Mouse (Mus musculus) hindbrain, embryonic 14.5 days (tissue): ENCODE data around the gene Rhog. TPM values are rescaled to one million over a fixed set of nuclear protein-coding genes. Genes with fewer than 3 reads are reported as not detected.

ENCODE experiments used
- ATAC-seq: fragments of 200-750 bp; cut with Nextera tagmentation; 2 replicates; pipeline ENCODE4 v1.8.0; 2017; ENCODE audit warnings: moderate number of reproducible peaks, mild to moderate bottlenecking, moderate TSS enrichment, moderate library complexity; ENCODE audit not compliant: low FRiP score
- DNase-seq: peaks from one replicate; pipeline ENCODE4 v3.0.0-alpha.2; 2015; ENCODE audit warnings: low spot score
- H3K27ac ChIP-seq: fragments of 300-500 bp; sonication (generic); 2 replicates; pipeline ENCODE4 v1.5.1; 2014; ENCODE audit warnings: mild to moderate bottlenecking, moderate library complexity
- H3K27me3 ChIP-seq: fragments of 300-500 bp; sonication (generic); 2 replicates; pipeline ENCODE4 v1.6.1; 2014; ENCODE audit warnings: mild to moderate bottlenecking, low read length, mixed read lengths; ENCODE audit not compliant: control insufficient read depth, insufficient read depth
- H3K36me3 ChIP-seq: fragments of 300-500 bp; sonication (generic); replicated peaks from 2 replicates; pipeline ENCODE4 v1.6.1; 2014; ENCODE audit not compliant: control insufficient read depth, insufficient read depth
- H3K4me1 ChIP-seq: fragments of 300-500 bp; sonication (generic); replicated peaks from 2 replicates; pipeline ENCODE4 v1.6.1; 2014; ENCODE audit warnings: antibody characterized with exemption, low read length, mixed read lengths; ENCODE audit not compliant: control insufficient read depth, insufficient read depth
- H3K4me2 ChIP-seq: fragments of 300-500 bp; sonication (generic); replicated peaks from 2 replicates; pipeline ENCODE4 v1.6.1; 2014; ENCODE audit warnings: mild to moderate bottlenecking, moderate library complexity
- H3K4me3 ChIP-seq: fragments of 300-500 bp; sonication (generic); replicated peaks from 2 replicates; pipeline ENCODE4 v1.5.1; 2014; ENCODE audit warnings: mild to moderate bottlenecking, low read length
- H3K9ac ChIP-seq: fragments of 300-500 bp; sonication (generic); 2 replicates; pipeline ENCODE4 v1.6.1; 2014
- H3K9me3 ChIP-seq: fragments of 300-500 bp; sonication (generic); 2 replicates; pipeline ENCODE4 v1.6.1; 2016; ENCODE audit warnings: low read length; ENCODE audit not compliant: control insufficient read depth
- WGBS: fragments of 180-500 bp; shearing (Covaris S2); extraction: QIAGEN DNeasy Blood & Tissue Kit; methylation state at CpG from one replicate; pipeline ENCODE4 v1.1.7; 2014; 5-methylcytosine and 5-hydroxymethylcytosine counted together
- polyA plus RNA-seq: library from polyadenylated mRNA; unstranded; fragments of >200 nt; fragmentation: Nextera tagmentation; extraction: Ambion mirVana; gene quantifications from 2 replicates; pipeline ENCODE4 v1.2.1, GENCODE M21; 2014

Gene Rhog
- polyA plus RNA-seq, 1 experiment from 2014 or later: 20.5 TPM

DNA sequence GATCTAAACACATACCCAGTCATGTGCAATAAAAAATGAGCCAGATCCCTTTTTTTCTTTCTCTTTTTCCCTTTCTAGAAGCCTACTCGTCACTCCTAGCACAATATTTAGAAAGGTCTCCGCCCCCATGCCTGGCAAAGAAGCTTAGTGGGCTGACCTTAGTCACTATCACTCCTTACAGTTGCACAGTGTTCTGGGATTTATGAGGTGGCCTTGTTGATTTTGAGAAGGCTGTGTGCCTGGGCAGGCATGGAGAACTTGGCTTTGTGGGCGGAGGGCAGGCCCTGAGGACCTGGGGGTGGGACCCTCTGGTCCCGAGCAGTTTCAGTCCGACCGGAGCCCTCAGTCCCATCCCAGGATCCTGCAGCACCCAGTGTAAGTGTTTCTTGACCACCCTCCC lies 26.0 kb downstream of the Rhog start:
- no peak for ATAC-seq
- H3K4me1 ChIP-seq: no peaks in the 10 kb centered on the region
- H3K4me2 ChIP-seq: no peak overlapping the region
- no peak for DNase-seq
- H3K27me3 ChIP-seq: no peaks in the 10 kb centered on the region
- H3K9me3 ChIP-seq: no peaks in the 10 kb centered on the region
- H3K4me3 ChIP-seq: no peak overlapping the region
- WGBS: 91% methylated on average over 6 of the region's 6 CpGs
- H3K27ac ChIP-seq: no peak overlapping the region
- H3K36me3 ChIP-seq: peaks cover 8% of the 10 kb centered on the region; the same call in 1 of the 2 replicates
- no peak overlapping the region for H3K9ac ChIP-seq

DNA sequence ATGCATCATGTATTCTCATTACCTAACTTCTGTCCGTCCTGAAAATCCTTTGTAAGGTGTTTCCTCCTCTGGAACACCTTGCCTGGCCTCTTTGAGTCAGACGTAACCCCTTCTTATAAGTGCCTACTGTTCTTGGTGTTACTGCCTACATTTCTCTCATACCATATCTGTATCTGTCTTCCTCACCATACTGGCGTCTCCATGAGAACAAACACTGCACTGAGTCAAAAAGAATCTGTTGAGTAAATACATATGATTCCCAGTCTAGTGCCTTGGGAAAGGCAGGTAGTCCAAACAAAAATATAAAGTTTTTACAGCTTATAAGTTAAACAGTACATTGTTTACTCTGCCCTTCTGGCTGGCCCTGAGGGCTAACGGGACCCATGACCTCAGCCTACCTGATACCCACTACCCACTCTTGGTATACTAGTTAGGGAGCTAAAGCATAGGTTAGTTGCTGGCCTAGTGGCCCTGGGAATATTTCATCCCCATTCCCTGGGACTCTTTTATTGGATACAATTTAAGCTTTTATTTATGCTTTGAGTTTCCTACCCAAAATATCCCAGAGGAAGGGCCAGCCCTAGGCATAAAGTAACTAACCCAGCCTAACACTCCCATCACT lies 27.7 kb downstream of the Rhog start:
- no peaks in the 10 kb centered on the region for H3K4me1 ChIP-seq
- H3K9ac ChIP-seq: no peak overlapping the region
- no peaks in the 10 kb centered on the region for H3K9me3 ChIP-seq
- 99% methylated on average over 4 of the region's 4 CpGs for WGBS
- no peak overlapping the region for H3K4me3 ChIP-seq
- peaks cover 3% of the 10 kb centered on the region; the same call in 1 of the 2 replicates for H3K36me3 ChIP-seq
- no peak overlapping the region for H3K4me2 ChIP-seq
- no peak for ATAC-seq
- no peak for DNase-seq
- no peak overlapping the region for H3K27ac ChIP-seq
- H3K27me3 ChIP-seq: no peaks in the 10 kb centered on the region

DNA sequence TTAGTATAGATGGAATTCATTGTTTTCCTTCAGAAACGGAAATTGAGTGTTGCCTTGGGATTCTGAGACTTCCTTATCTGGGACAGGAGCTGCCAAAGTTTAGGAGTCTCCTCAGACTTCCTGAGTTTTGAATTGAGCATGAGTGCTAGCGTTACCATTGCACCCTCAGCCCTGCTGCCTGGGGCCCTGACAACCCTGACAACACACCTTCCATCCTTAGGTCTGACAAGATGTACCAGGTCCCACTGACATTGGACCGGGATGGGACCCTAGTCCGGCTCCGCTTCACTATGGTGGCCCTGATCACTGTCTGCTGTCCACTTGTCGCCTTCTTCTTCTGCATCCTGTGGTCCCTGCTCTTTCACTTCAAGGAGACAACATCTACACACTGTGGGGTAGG lies 29.8 kb downstream of the Rhog start:
- no peak for DNase-seq
- Histone ChIP-seq H3K27me3 (no peaks in the 10 kb centered on the region), H3K36me3 (peaks cover 3% of the 10 kb centered on the region; the same call in 1 of the 2 replicates), H3K4me3 (no peak overlapping the region), H3K4me2 (no peak overlapping the region), H3K9me3 (no peaks in the 10 kb centered on the region), H3K9ac (no peak overlapping the region), H3K27ac (no peak overlapping the region), H3K4me1 (no peaks in the 10 kb centered on the region)
- ATAC-seq: no peak
- WGBS: 93% methylated on average over 6 of the region's 6 CpGs

DNA sequence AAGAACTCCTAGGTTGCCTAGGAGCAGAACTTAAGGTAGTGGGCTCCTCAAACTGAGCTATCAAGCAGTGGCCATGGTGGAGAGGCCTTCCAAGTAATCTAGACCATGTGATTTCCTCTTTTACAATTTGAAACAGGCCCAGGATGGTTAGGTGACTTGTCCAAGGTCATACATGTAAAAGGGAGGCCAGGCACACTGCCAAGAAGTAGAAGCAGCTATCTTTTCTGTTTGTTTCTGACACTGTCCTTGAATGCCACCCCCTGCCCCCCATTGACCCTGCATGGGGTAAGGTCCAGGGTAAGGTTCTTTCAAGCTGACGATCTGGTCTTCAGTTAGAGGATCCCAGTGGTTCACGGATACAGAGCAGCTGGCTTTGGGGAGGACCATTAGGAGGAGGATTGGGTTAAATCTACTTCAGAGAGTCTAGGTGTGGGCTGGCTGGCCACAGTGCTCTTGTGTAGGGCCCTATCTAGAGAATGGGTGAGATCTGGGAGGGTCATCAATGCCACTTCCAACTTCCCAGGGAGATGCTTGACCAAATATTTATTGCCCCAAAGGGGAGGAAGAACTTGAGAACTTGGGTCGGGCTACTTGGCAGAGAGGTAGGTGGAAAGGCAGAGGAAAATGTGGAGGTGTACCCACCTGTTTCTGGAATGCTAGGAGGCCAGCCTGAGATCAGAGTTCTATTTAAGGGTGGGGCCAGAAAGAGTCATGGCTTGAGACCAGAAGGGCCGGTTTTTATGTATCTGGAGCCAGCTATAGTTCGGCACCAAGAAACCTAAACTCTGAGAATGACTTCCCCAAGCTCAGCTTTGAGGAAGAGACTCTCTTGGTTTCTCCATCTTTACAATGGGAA lies 31.7 kb downstream of the Rhog start:
- DNase-seq (no peak), ATAC-seq (no peak)
- no peak overlapping the region for H3K4me3 ChIP-seq
- H3K4me1 ChIP-seq: no peaks in the 10 kb centered on the region
- H3K4me2 ChIP-seq: peak overlapping the region; percentile 79; the same call in 1 of the 2 replicates
- no peaks in the 10 kb centered on the region for H3K9me3 ChIP-seq
- H3K36me3 ChIP-seq: 0 out of 2 replicates have a peak, but pooled peaks cover 3% of the 10 kb centered on the region
- no peak overlapping the region for H3K27ac ChIP-seq
- H3K9ac ChIP-seq: no peak overlapping the region
- WGBS: 91% methylated on average over 5 of the region's 5 CpGs
- no peaks in the 10 kb centered on the region for H3K27me3 ChIP-seq

DNA sequence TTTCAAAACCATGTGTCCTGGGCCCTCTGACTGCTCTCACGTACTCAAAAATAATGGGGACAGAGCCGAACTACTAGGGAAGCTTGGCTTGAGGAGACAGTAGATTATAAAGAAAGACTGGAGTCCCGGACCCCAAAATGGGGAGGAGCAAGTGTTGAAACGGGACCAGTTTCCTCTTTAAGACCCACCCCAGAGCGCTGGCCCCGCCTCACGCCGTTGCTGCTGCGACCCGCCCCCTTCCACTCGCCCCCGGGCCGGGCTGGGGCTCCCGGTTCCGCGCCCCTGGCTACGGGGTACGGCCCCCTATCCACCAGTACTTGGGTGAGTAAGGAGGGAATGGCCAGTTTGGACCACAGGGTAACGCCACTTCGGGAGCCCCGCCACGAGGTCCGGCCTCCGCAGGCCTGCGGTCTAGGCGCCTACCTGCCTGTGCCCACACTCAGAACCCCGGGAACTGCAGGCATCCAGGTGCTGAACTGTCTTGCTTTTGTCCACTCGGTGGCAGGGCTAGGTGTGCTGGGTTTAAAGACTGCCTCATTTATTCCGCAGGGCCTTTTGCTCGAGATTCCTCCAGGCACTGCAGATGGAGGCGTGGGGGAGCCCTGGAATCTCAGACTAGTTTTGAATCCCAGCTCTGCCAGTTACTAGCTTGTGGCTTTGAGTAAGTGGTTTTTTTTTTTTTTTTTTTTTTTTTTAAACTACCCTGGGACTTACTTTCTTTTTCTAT lies 32.9 kb downstream of the Rhog start:
- Histone ChIP-seq H3K9me3 (no peaks in the 10 kb centered on the region), H3K36me3 (no peaks in the 10 kb centered on the region), H3K4me3 (peak overlapping the region; percentile 61), H3K27me3 (no peaks in the 10 kb centered on the region), H3K9ac (peak overlapping the region; percentile 75), H3K4me1 (no peaks in the 10 kb centered on the region), H3K4me2 (peak overlapping the region; percentile 79), H3K27ac (no peak overlapping the region; the same call in 1 of the 2 replicates)
- DNase-seq: peak; percentile 56
- 2% methylated on average over 31 of the region's 31 CpGs for WGBS
- ATAC-seq: peak; percentile 85

DNA sequence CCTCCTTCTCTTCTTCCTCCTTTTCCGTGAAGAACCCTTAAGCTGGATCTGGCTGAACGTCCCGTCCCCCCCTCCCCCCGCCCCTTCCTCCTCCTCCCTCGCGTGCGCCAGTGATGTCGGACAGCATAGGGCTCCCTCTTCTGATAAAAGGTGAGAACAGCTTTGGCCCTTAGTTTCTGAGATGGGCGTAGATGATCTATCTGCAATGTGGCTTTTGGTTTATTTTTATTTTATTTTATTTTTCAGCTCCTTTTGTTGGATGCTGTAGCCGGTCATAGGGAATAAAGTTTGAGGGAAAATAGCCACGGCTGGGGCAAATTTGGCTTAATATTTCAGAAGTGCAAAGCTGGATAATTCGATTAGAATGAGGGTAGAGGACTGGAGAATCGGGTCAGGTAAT lies 33.5 kb downstream of the Rhog start:
- peak; percentile 56 for ATAC-seq
- Histone ChIP-seq H3K4me1 (no peaks in the 10 kb centered on the region), H3K27me3 (no peaks in the 10 kb centered on the region), H3K4me3 (peak overlapping the region; percentile 61), H3K4me2 (peak overlapping the region; percentile 79), H3K9me3 (no peaks in the 10 kb centered on the region), H3K27ac (no peak overlapping the region), H3K36me3 (no peaks in the 10 kb centered on the region), H3K9ac (peak overlapping the region; percentile 75)
- peak; percentile 69 for DNase-seq
- WGBS: 1% methylated on average over 8 of the region's 13 CpGs

DNA sequence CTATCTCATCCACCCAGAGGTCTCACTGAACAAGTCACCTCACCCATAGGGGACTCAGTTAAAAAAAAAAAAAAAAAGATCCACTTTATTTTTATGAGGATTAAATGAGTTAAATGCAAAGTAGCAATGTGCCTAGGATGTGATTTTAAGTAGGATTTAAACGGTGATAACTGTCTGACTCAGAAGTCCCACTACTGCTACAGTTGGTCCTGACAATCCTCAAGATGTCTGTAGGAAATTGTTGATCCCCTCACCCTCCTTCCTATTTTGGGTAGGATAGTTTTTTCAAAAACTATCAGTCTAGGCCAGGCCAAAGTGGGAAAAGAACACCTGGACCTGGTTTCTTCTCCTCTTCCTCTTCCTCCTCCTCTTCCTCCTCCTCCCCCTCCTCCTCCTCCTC lies 34.0 kb downstream of the Rhog start:
- no peaks in the 10 kb centered on the region for H3K27me3 ChIP-seq
- H3K36me3 ChIP-seq: no peaks in the 10 kb centered on the region
- H3K4me3 ChIP-seq: no peak overlapping the region
- no peak overlapping the region for H3K9ac ChIP-seq
- H3K27ac ChIP-seq: no peak overlapping the region
- WGBS: 65% methylated on average over 1 of the region's 1 CpGs
- peak overlapping the region; percentile 79; the same call in 1 of the 2 replicates for H3K4me2 ChIP-seq
- no peaks in the 10 kb centered on the region for H3K9me3 ChIP-seq
- no peak for DNase-seq
- ATAC-seq: no peak
- no peaks in the 10 kb centered on the region for H3K4me1 ChIP-seq

DNA sequence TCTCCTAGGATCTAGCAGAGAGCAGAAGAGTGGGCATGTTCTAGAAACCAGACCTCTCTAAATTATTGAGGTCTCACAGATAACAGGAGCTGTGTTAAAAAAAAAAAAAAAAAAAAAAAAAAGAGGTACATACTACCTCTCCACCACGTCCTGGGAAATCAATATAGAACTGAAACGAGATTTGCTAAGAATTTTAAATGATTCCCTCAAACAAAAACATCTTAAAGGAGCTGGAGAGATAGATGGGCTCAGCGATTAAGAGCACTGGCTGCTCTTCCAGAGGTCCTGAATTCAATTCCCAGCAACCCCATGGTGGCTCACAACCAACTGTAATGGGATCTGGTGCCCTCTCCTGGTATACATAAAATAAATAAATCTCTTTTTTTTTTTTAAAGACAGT lies 44.8 kb downstream of the Rhog start:
- ATAC-seq: no peak
- 61% methylated on average over 3 of the region's 3 CpGs for WGBS
- peak overlapping the region; percentile 74 for H3K9ac ChIP-seq

More for the DNA sequence above, 44.8 kb downstream of the Rhog start:
- Histone ChIP-seq H3K27me3 (no peaks in the 10 kb centered on the region), H3K9me3 (no peaks in the 10 kb centered on the region), H3K27ac (peak overlapping the region; percentile 97), H3K4me2 (peak overlapping the region; percentile 65), H3K36me3 (no peaks in the 10 kb centered on the region), H3K4me3 (peak overlapping the region; percentile 82), H3K4me1 (peaks cover 9% of the 10 kb centered on the region)
- no peak for DNase-seq
